Mouse (Mus musculus) heart, embryonic 12.5 days (tissue): ENCODE measurements around the gene Kcna1. TPM values are rescaled to one million over a fixed set of nuclear protein-coding genes. Genes with fewer than 3 reads are reported as not detected.
A peak's percentile ranks its signal among the peaks of the same experiment; 100 is the strongest.

Source experiments
- ATAC-seq: fragments of 200-750 bp; cut with Nextera tagmentation; 2 replicates; pipeline ENCODE4 v1.8.0; 2017; ENCODE audit warnings: moderate TSS enrichment, moderate library complexity; ENCODE audit not compliant: insufficient number of reproducible peaks, low FRiP score
- H3K27ac ChIP-seq: fragments of 300-500 bp; sonication (generic); 2 replicates; pipeline ENCODE4 v1.5.1; 2016; ENCODE audit warnings: mild to moderate bottlenecking, moderate library complexity; ENCODE audit not compliant: poor library complexity, severe bottlenecking
- H3K27me3 ChIP-seq: fragments of 300-500 bp; sonication (generic); replicated peaks from 2 replicates; pipeline ENCODE4 v1.6.1; 2016; ENCODE audit warnings: mild to moderate bottlenecking, moderate library complexity
- H3K36me3 ChIP-seq: fragments of 300-500 bp; sonication (generic); 2 replicates; pipeline ENCODE4 v1.6.1; 2016; ENCODE audit warnings: mild to moderate bottlenecking, moderate library complexity
- H3K4me1 ChIP-seq: fragments of 300-500 bp; sonication (generic); replicated peaks from 2 replicates; pipeline ENCODE4 v1.6.1; 2016; ENCODE audit warnings: mild to moderate bottlenecking
- H3K4me2 ChIP-seq: fragments of 300-500 bp; sonication (generic); 2 replicates; pipeline ENCODE4 v1.6.1; 2016; ENCODE audit warnings: mild to moderate bottlenecking, moderate library complexity
- H3K4me3 ChIP-seq: fragments of 300-500 bp; sonication (generic); 2 replicates; pipeline ENCODE4 v1.5.1; 2016; ENCODE audit warnings: mild to moderate bottlenecking
- H3K9ac ChIP-seq: fragments of 300-500 bp; sonication (generic); 2 replicates; pipeline ENCODE4 v1.6.1; 2016; ENCODE audit warnings: mild to moderate bottlenecking, moderate library complexity
- H3K9me3 ChIP-seq: fragments of 300-500 bp; sonication (generic); replicated peaks from 2 replicates; pipeline ENCODE4 v1.6.1; 2016; ENCODE audit warnings: mild to moderate bottlenecking, moderate library complexity
- WGBS: fragments of 180-500 bp; shearing (Covaris S2); methylation state at CpG from one replicate; pipeline ENCODE4 v1.1.7; 2016; 5-methylcytosine and 5-hydroxymethylcytosine counted together
- polyA plus RNA-seq: library from polyadenylated mRNA; unstranded; fragments of >200 nt; fragmentation: Nextera tagmentation; extraction: Ambion mirVana; gene quantifications from 2 replicates; pipeline ENCODE4 v1.2.1, GENCODE M21; 2016

The Kcna1 gene
- polyA plus RNA-seq: 0.13 and 0.23 TPM in 2 replicates

DNA sequence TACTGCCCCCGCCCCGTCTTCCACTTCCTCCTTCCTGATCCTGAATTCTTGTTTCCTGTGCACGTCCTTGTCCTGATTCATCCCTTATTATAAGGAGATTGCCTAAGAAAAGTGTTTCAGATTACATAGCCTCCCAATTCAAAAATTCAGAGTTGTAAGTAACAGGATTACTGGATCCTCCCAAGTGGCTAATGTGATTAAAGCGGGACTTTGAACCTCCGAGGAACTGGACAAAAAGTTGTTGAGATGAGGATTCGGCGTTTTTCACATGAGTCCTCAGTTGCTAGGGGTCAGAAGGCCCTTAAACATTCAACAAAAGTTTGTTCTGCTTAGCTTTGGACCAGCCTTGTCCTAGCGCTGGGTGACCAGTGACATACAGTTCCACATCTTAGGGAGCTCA lies at the start of gene Kcna1:
Gene Kcna1, minus strand, starts transcription at position 4 of the 400 bp plus-strand sequence.
- Histone ChIP-seq H3K27ac (no peak within 1 kb of the TSS), H3K9ac (peak within 1 kb of the TSS; percentile 51; the same call in 1 of the 2 replicates), H3K36me3 (no peaks in the 10 kb centered on the region), H3K27me3 (peaks cover 78% of the 10 kb centered on the region), H3K9me3 (no peaks in the 10 kb centered on the region), H3K4me1 (peaks cover 30% of the 10 kb centered on the region), H3K4me3 (peak within 1 kb of the TSS; percentile 55), H3K4me2 (peak within 1 kb of the TSS; percentile 96)
- WGBS: 30% methylated on average over 8 of the region's 8 CpGs
- ATAC-seq: no peak

DNA sequence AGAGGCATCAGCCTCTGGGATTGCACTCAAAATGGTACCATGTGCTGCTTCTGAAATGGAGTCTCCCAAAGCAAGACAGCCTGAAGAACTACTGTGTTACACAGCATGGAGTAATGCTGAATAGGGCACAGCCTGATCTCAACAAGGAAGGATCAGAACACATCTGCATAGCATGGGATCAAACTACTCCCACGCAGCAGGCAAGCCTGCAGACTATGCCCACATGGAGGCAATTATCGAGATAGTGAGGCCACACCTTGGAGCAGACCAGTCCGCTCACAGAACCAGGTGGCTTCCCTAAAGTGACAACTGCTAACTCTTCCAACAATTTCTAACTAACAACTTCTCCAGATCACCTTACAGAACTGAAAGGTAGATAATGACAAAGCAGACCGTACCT lies 40.9 kb upstream of the Kcna1 start:
- 80% methylated on average over 4 of the region's 4 CpGs for WGBS

DNA sequence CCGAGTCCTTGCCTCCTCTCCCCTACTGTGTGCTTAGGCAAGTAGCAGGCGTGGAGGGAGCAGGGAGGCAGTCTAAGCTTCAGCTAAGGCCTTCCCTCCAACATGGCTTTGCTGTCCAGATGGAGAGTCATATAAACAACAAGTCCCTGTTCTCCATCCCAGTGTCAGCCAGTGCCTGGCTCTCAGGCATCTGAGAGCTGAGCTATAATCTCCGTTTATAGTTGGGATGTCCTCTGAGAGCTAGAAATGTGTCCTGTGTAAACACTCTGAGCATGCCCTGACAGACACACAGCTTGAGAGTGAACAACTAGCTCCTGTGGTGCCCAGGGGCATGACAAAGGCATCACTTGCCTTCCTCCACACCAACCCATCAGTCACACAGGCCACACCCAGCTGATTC lies 39.0 kb upstream of the Kcna1 start:
- Histone ChIP-seq H3K4me3 (no peak overlapping the region), H3K4me1 (0 out of 2 replicates have a peak, but pooled peaks cover 3% of the 10 kb centered on the region), H3K9ac (no peak overlapping the region), H3K27me3 (0 out of 2 replicates have a peak, but pooled peaks cover 5% of the 10 kb centered on the region), H3K27ac (no peak overlapping the region), H3K4me2 (no peak overlapping the region), H3K36me3 (no peaks in the 10 kb centered on the region), H3K9me3 (no peaks in the 10 kb centered on the region)
- 56% methylated on average over 3 of the region's 3 CpGs for WGBS
- no peak for ATAC-seq

More for the DNA sequence above, 40.9 kb upstream of the Kcna1 start:
- Histone ChIP-seq H3K4me1 (no peaks in the 10 kb centered on the region), H3K4me3 (no peak overlapping the region), H3K9me3 (no peaks in the 10 kb centered on the region), H3K36me3 (no peaks in the 10 kb centered on the region), H3K27ac (no peak overlapping the region), H3K4me2 (no peak overlapping the region), H3K9ac (no peak overlapping the region), H3K27me3 (0 out of 2 replicates have a peak, but pooled peaks cover 5% of the 10 kb centered on the region)
- no peak for ATAC-seq

DNA sequence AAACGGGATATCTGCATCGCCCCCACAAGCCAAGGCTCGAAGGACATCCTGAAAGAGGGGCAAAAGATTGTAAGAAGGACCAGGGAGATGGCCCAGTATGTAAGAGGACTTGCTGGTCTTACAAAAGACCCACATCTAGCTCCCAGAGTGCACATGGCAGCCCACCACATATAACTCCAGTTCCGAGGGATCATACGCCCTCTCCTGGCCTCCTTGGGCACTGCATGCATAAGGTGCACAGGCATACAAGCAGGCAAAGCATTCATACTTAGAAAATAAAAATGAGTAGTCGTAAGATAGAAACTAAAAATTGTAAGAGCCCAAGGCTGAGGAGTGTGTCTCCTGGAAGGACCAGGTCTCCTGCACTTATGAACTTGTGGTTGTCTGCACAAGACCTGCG lies 32.8 kb upstream of the Kcna1 start:
- Histone ChIP-seq H3K9me3 (no peaks in the 10 kb centered on the region; the same call in 1 of the 2 replicates), H3K27ac (no peak overlapping the region), H3K4me1 (0 out of 2 replicates have a peak, but pooled peaks cover 3% of the 10 kb centered on the region), H3K9ac (no peak overlapping the region), H3K36me3 (no peaks in the 10 kb centered on the region), H3K27me3 (peaks cover 17% of the 10 kb centered on the region), H3K4me3 (no peak overlapping the region), H3K4me2 (no peak overlapping the region)
- no peak for ATAC-seq
- 63% methylated on average over 7 of the region's 7 CpGs for WGBS

DNA sequence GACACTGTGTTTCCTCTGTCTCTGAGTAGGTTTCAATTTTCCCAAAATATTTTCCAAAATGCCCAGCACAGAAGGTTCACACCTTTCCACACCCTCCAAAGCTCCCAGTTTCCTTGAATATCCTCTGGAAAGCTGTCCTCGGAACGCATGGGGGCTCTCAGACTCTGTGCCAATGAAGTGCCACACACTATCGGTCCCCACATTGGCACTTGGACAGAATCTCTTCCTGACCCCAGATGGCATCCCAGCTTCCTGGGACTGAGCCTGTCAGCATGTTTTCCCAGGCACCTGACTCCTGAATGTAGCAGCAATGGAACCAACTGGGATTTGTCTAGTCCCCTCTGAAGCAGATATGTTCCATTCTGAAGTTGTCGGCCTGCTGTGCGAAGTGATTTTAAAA lies 20.8 kb upstream of the Kcna1 start:
- Histone ChIP-seq H3K9me3 (no peaks in the 10 kb centered on the region), H3K4me1 (no peaks in the 10 kb centered on the region), H3K4me2 (no peak overlapping the region), H3K4me3 (no peak overlapping the region), H3K27ac (no peak overlapping the region), H3K36me3 (no peaks in the 10 kb centered on the region), H3K9ac (no peak overlapping the region), H3K27me3 (peaks cover 29% of the 10 kb centered on the region)
- ATAC-seq: no peak
- 79% methylated on average over 5 of the region's 5 CpGs for WGBS

DNA sequence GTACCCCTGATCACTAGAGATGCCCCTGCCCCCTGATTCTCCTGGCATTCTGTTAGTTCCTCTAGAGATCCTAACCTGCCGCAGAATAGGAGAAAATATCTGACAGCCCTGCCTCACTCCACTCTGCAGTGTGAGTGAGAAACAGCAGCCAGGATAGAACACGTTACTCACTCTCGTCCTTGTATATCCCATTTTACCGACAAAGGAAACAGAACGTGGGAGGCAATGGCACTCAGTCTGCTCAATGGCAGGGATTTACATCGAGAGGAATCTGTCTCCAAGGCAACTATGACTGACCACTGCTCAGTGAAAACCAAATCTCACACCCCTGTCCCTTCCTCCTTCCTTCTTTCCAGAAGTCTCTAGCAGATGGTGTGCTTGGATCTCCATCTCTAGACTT lies 19.9 kb upstream of the Kcna1 start:
- Histone ChIP-seq H3K4me2 (no peak overlapping the region), H3K36me3 (no peaks in the 10 kb centered on the region), H3K27me3 (peaks cover 30% of the 10 kb centered on the region), H3K9ac (no peak overlapping the region), H3K4me3 (no peak overlapping the region), H3K4me1 (no peaks in the 10 kb centered on the region), H3K9me3 (no peaks in the 10 kb centered on the region), H3K27ac (no peak overlapping the region)
- no peak for ATAC-seq
- 51% methylated on average over 6 of the region's 6 CpGs for WGBS

DNA sequence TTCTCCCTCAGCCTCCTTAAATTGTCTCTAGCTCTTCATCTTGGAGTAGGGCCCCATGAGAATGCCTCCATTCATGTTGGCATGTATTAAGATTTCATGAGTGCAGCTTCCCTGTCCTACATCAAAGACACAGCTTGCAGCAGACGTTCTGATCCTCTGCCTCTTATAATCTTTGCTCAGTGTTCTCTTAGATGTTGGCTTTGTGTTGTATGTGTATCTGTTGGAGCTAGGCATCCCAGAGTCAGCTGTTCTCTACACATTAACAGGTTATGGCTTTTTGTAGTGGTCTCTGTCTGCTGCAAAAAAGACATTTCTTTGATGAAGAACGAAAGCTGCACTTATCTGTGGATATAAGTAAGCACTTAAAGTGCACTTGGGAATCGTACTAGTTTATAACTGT lies 18.4 kb upstream of the Kcna1 start:
- no peaks in the 10 kb centered on the region for H3K4me1 ChIP-seq
- no peak overlapping the region for H3K9ac ChIP-seq
- no peak overlapping the region for H3K4me2 ChIP-seq
- peaks cover 27% of the 10 kb centered on the region for H3K27me3 ChIP-seq
- H3K9me3 ChIP-seq: no peaks in the 10 kb centered on the region
- ATAC-seq: no peak
- H3K36me3 ChIP-seq: no peaks in the 10 kb centered on the region
- no peak overlapping the region for H3K4me3 ChIP-seq
- WGBS: 74% methylated on average over 3 of the region's 3 CpGs
- H3K27ac ChIP-seq: no peak overlapping the region

DNA sequence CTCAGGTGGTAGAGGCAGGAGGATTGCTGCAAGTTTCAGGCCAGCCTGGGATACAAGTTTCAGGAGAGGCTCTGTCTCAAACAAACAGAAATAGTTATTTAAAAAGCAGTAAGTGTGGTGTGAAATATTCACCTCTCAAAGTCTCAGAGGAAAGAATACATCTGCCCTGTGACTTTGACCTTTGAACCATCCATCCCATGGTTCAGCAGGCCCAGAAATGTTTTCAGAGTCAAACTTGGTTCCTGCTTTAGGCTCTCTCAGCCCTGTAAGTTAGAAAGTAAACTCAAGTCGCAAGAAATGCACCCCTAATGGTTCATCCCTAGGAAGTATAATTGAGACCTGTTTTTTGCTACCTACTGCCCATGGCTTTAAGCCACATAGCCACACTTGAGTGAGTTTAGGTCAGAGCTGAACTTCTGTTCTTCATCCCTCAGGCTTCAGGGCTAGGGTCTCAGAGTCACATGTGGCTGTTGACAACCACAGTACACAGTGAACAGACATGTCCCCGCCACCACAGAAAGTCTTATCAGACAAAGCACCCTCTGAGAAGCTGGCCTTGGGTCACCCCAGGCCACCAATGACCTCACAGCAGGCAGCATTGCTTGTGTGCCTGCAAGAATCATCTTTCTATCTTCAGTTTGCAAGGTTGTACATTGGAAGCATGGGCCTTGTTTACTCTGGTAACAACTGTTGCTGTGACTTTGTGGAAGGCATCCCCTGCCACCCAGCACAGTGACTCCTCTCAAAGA lies 11.6 kb upstream of the Kcna1 start:
- ATAC-seq: no peak
- no peaks in the 10 kb centered on the region for H3K9me3 ChIP-seq
- 0 out of 2 replicates have a peak, but pooled peaks cover 4% of the 10 kb centered on the region for H3K27me3 ChIP-seq
- no peak overlapping the region for H3K4me3 ChIP-seq
- WGBS: 40% methylated on average over 2 of the region's 2 CpGs
- H3K4me2 ChIP-seq: no peak overlapping the region
- no peak overlapping the region for H3K27ac ChIP-seq
- H3K4me1 ChIP-seq: peaks cover 6% of the 10 kb centered on the region
- H3K36me3 ChIP-seq: no peaks in the 10 kb centered on the region
- H3K9ac ChIP-seq: no peak overlapping the region

DNA sequence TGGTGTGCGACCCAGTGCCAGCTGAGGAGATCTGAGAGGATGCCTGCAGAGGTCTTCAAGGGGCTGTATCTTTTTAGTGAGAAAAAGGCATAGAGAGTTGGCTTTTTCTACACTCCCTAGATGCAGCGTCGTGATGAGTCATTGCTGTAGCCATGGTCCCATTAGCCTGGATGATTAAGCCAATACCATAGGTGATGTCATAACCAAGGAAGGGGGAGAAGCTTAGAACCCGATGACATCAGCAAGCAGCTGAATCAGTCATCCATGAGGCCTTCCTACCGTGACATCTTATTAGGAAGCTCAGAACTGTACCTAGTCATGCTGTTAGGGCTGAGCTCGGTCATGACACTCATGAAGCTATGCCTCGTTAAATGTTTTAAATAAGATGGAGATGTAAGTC lies 7.4 kb upstream of the Kcna1 start:
- Histone ChIP-seq H3K36me3 (no peaks in the 10 kb centered on the region), H3K4me2 (no peak overlapping the region), H3K27me3 (peaks cover 17% of the 10 kb centered on the region), H3K9me3 (no peaks in the 10 kb centered on the region), H3K9ac (no peak overlapping the region), H3K4me3 (no peak overlapping the region), H3K4me1 (peaks cover 6% of the 10 kb centered on the region), H3K27ac (no peak overlapping the region)
- ATAC-seq: no peak
- WGBS: 82% methylated on average over 7 of the region's 7 CpGs

DNA sequence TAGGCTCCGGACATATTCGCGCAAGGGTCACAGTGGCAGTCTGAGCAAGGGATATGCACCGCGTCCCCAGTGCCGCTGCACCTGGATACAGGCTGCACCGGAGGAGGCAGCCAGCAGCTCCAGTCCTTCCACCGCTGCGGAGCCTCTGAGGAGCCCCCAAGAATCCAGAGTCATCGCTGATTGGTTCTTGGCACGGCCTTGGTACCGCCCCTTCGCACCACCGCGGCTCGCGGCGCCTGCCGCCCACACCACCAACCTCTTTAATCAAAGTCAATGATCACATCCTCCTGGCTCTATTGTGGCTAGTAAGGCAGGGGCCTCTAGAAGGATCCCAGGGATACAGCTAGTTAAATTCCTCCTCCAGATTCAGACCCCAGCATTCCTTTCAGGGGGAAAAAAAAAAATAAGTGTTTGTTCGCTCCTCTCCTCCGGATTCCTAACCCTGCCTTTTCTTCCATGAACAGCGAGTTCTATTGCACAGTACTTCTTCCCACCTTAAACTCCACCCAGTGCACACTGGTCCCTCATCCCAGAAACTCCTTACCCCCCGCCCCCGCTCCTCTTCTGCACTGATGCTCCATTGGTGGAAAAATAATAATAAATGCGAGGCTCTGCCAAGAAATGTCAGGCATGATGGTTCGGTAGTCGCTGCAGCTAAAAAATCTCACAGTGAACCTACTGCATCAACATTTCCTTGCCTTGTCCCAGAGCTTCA lies 383 bp downstream of the Kcna1 start:
- Histone ChIP-seq H3K27me3 (peaks cover 82% of the 10 kb centered on the region), H3K9ac (peak overlapping the region; percentile 51; the same call in 1 of the 2 replicates), H3K4me2 (peak overlapping the region; percentile 96), H3K27ac (no peak overlapping the region), H3K9me3 (no peaks in the 10 kb centered on the region), H3K36me3 (no peaks in the 10 kb centered on the region), H3K4me3 (peak overlapping the region; percentile 55), H3K4me1 (peaks cover 30% of the 10 kb centered on the region)
- peak; percentile 64; the same call in 1 of the 2 replicates for ATAC-seq
- WGBS: 2% methylated on average over 27 of the region's 27 CpGs

DNA sequence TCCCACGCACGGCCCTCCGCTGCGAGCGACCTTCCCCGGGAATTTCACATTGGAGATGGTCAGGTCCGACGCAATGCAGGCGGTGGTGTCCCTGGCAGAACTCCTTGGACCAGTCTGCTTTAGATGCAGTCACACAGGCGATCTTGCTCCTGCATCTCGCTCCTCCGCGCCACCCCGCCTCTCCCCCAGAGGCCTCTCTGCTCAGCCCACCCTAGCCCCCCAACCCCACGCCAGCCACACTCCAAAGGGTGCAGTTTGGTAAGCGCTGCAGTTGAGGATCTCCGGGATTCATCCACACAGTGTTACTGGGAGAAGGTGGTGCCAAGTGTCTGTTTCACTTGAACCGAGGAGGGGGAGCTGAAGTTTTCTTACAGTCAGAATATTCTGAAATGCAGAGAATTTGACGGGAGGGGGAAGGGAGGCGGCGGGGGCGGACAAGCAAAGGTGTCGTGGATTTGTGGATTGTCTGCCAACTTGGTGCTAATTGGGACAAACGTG lies 1.1 kb downstream of the Kcna1 start:
- no peak overlapping the region for H3K27ac ChIP-seq
- peak overlapping the region; percentile 55 for H3K4me3 ChIP-seq
- H3K9ac ChIP-seq: peak overlapping the region; percentile 51
- H3K27me3 ChIP-seq: peaks cover 80% of the 10 kb centered on the region
- peaks cover 30% of the 10 kb centered on the region for H3K4me1 ChIP-seq
- ATAC-seq: 0 out of 2 replicates have a peak, but pooled peaks have one; percentile 15
- WGBS: 1% methylated on average over 24 of the region's 24 CpGs
- H3K36me3 ChIP-seq: no peaks in the 10 kb centered on the region
- no peaks in the 10 kb centered on the region for H3K9me3 ChIP-seq
- H3K4me2 ChIP-seq: peak overlapping the region; percentile 96
